Mouse (Mus musculus): ENCODE measurements around the gene Smurf1. TPM values are rescaled to one million over a fixed set of nuclear protein-coding genes. Genes with fewer than 3 reads are reported as not detected.

Gene Smurf1
- polyA plus RNA-seq, 1 experiment from 2014 or later = 12.1 TPM

DNA sequence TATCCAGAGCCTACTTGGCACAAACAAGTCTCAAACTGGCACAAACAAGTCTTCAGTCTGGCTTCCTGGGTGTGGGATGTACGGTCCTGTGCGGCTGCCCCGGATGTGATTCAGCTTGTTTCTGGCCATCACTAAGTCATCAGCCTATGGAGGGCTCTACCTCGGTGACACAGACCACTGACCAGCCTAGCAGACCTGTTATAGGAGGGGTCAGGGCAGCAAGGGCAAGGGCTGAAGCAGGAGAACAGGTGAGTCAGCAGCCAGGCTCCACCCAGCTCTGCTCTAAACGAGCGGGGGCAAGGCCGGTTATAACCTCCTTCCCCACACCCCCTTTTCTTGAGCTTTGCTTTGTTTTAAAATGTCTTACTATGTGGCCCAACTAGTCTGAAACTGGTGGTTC, 11.2 kb downstream of the Smurf1 start:
- WGBS = 86% methylated on average over 7 of the region's 7 CpGs
- Histone ChIP-seq H3K36me3 (no peaks in the 10 kb centered on the region; the same call in 1 of the 2 replicates), H3K27me3 (replicated peaks) (no peaks in the 10 kb centered on the region), H3K4me1 (peaks cover 48% of the 10 kb centered on the region), H3K9me3 (no peaks in the 10 kb centered on the region), H3K4me2 (no peak overlapping the region), H3K27ac (replicated peaks) (no peak overlapping the region), H3K4me3 (no peak overlapping the region), H3K9ac (no peak overlapping the region)
- ATAC-seq (ENCODE audit: extremely low read depth, insufficient number of reproducible peaks, low FRiP score, low TSS enrichment) = no peak

DNA sequence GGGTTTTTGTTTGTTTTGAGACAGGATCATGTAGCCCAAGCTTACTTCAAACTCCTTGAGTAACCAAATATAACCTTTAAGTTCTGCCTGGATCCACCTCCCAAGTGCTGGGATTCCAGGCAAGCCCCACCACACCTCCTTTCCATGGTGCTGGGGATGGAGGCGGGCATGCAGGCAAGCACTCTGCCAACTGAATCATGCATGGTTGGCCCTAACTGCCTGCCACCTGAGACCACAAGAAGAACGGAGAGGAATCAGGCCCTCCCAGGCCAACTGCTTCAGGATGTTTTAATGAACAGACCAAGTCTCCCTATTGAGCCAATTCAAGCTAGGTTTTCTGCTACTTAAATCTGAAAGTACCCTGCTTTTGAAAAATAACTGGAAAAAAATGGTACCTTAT, 13.1 kb downstream of the Smurf1 start:
- no peak overlapping the region for H3K4me3 ChIP-seq
- no peak overlapping the region for H3K27ac ChIP-seq (replicated peaks)
- no peak for ATAC-seq (ENCODE audit: extremely low read depth, insufficient number of reproducible peaks, low FRiP score, low TSS enrichment)
- no peak overlapping the region for H3K9ac ChIP-seq
- H3K4me1 ChIP-seq = peaks cover 45% of the 10 kb centered on the region
- H3K9me3 ChIP-seq = no peaks in the 10 kb centered on the region
- H3K27me3 ChIP-seq (replicated peaks) = no peaks in the 10 kb centered on the region
- H3K36me3 ChIP-seq = no peaks in the 10 kb centered on the region; the same call in 1 of the 2 replicates
- no peak overlapping the region for H3K4me2 ChIP-seq
- WGBS = 66% methylated on average over 2 of the region's 2 CpGs

DNA sequence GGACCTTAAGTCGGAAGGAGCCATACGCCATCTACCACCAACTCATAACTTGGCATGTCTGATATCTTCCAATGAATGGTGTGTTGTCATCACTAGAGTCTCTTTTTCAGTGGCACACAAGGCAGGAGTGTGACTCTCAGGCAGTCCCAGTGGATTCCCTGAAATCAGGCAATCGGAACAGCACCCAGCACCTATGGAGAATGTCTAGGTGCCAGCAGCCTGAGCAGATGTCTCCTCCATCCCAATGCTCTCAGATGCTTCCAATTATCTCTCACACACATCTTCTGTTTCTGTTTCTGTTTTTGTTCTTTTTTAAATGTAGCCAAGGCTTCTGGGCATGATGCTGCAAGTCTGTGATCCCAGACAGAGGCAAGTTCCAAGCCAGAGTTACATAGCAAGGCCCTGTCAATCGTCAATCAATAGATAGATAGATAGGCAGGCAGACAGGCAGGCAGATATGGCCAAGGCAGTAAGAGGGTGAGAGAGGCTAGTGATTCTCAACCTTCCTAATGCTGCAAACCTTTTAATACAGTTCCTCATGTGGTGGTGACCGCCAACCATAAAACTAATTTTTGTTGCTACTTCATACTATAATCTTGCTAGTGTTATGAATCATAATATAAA, 15.1 kb downstream of the Smurf1 start:
- Histone ChIP-seq H3K4me3 (no peak overlapping the region), H3K9me3 (no peaks in the 10 kb centered on the region), H3K36me3 (no peaks in the 10 kb centered on the region; the same call in 1 of the 2 replicates), H3K4me1 (peaks cover 56% of the 10 kb centered on the region), H3K4me2 (no peak overlapping the region), H3K9ac (no peak overlapping the region), H3K27ac (replicated peaks) (no peak overlapping the region), H3K27me3 (replicated peaks) (no peaks in the 10 kb centered on the region)
- no peak for ATAC-seq (ENCODE audit: extremely low read depth, insufficient number of reproducible peaks, low FRiP score, low TSS enrichment)
- WGBS = 80% methylated on average over 5 of the region's 5 CpGs

DNA sequence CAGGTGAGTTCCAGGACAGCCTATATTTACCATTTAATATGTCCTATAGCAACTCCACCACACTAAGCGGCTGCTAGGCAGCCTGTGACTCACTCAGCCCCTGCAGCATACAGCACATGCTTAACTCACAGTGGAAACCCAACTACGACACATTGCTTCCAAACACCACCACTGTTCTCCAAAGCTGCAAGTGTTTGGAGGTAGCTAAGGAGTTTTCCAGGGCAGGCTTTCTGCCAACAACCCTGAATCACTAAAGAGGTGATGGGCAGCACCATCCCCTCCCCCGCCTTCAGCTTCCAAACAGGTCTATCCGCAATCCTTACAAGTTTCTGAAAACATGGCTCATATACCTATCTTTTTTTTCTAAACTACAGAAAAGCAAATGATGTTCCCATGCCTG, 15.8 kb downstream of the Smurf1 start:
- H3K4me2 ChIP-seq = no peak overlapping the region
- H3K4me3 ChIP-seq = no peak overlapping the region
- ATAC-seq (ENCODE audit: extremely low read depth, insufficient number of reproducible peaks, low FRiP score, low TSS enrichment) = no peak
- 75% methylated on average over 4 of the region's 4 CpGs for WGBS
- no peak overlapping the region for H3K27ac ChIP-seq (replicated peaks)
- no peaks in the 10 kb centered on the region; the same call in 1 of the 2 replicates for H3K36me3 ChIP-seq
- H3K9ac ChIP-seq = no peak overlapping the region
- peaks cover 59% of the 10 kb centered on the region for H3K4me1 ChIP-seq
- H3K9me3 ChIP-seq = no peaks in the 10 kb centered on the region
- H3K27me3 ChIP-seq (replicated peaks) = no peaks in the 10 kb centered on the region

DNA sequence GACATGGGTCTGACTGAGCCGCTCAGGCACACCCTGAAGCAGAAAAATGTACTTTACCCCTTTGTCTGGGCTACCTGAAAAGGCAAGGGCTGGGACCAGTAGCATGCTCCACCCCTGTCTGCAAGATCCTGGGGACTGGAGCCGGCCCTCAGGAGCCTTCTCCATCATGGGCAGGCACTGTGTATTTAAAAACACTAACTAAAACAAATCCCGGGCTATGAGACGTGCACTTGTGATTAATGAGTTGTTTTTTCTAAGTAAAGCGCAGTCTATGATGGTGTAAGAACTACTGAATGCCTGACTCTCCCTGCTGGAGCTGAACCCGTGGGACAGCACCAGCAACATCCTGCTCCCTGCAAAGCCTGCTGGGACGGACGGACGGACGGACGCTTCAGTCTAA, 17.2 kb downstream of the Smurf1 start:
- Histone ChIP-seq H3K9me3 (no peaks in the 10 kb centered on the region), H3K27ac (replicated peaks) (no peak overlapping the region), H3K4me1 (peaks cover 55% of the 10 kb centered on the region), H3K27me3 (replicated peaks) (no peaks in the 10 kb centered on the region), H3K4me3 (no peak overlapping the region), H3K36me3 (no peaks in the 10 kb centered on the region), H3K9ac (no peak overlapping the region), H3K4me2 (no peak overlapping the region)
- 71% methylated on average over 11 of the region's 11 CpGs for WGBS
- no peak for ATAC-seq (ENCODE audit: extremely low read depth, insufficient number of reproducible peaks, low FRiP score, low TSS enrichment)

GRCm38 (mm10) chr5:144948002-144948401, 17.6 kb downstream of the Smurf1 start:
- peaks cover 55% of the 10 kb centered on the region for H3K4me1 ChIP-seq
- no peaks in the 10 kb centered on the region for H3K36me3 ChIP-seq
- H3K27me3 ChIP-seq (replicated peaks) = no peaks in the 10 kb centered on the region
- no peak overlapping the region for H3K27ac ChIP-seq (replicated peaks)
- H3K4me2 ChIP-seq = no peak overlapping the region
- H3K4me3 ChIP-seq = no peak overlapping the region
- H3K9me3 ChIP-seq = no peaks in the 10 kb centered on the region
- no peak for ATAC-seq (ENCODE audit: extremely low read depth, insufficient number of reproducible peaks, low FRiP score, low TSS enrichment)
- H3K9ac ChIP-seq = no peak overlapping the region
- WGBS = 73% methylated on average over 1 of the region's 1 CpGs

- Histone ChIP-seq H3K4me2 (no peak overlapping the region), H3K4me3 (no peak overlapping the region), H3K36me3 (no peaks in the 10 kb centered on the region), H3K27ac (replicated peaks) (0 out of 2 replicates have a peak overlapping the region, but pooled peaks have one; percentile 7), H3K27me3 (replicated peaks) (no peaks in the 10 kb centered on the region), H3K4me1 (peaks cover 72% of the 10 kb centered on the region), H3K9me3 (no peaks in the 10 kb centered on the region), H3K9ac (no peak overlapping the region)
- WGBS = 64% methylated on average over 4 of the region's 4 CpGs
- ATAC-seq (ENCODE audit: extremely low read depth, insufficient number of reproducible peaks, low FRiP score, low TSS enrichment) = no peak
These were observed 19.6 kb downstream of the Smurf1 start for GRCm38 (mm10) chr5:144946032-144946431.

DNA sequence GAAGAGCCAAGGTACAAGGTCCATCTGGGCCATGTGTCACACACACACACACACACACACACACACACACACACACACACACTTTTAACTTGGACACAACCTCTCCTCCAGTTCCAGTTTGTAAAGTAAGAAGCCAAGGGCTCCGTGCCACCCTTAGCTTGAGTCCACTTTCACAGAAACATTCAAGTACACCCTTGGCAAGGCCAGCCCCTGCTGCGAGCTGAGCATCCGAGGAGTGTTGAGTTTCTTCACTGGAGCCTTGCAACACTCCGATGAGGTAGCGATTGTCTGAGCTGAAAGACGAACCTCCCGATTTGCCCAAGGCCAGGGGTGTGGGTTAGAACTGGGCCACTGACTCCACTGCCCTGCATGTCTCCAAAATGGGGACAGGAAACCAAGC, 20.7 kb downstream of the Smurf1 start:
- no peaks in the 10 kb centered on the region for H3K36me3 ChIP-seq
- WGBS = 81% methylated on average over 7 of the region's 7 CpGs
- no peaks in the 10 kb centered on the region for H3K27me3 ChIP-seq (replicated peaks)
- H3K9me3 ChIP-seq = no peaks in the 10 kb centered on the region
- no peak overlapping the region for H3K4me2 ChIP-seq
- peaks cover 73% of the 10 kb centered on the region for H3K4me1 ChIP-seq
- no peak overlapping the region for H3K9ac ChIP-seq
- no peak for ATAC-seq (ENCODE audit: extremely low read depth, insufficient number of reproducible peaks, low FRiP score, low TSS enrichment)
- H3K4me3 ChIP-seq = no peak overlapping the region
- H3K27ac ChIP-seq (replicated peaks) = no peak overlapping the region

DNA sequence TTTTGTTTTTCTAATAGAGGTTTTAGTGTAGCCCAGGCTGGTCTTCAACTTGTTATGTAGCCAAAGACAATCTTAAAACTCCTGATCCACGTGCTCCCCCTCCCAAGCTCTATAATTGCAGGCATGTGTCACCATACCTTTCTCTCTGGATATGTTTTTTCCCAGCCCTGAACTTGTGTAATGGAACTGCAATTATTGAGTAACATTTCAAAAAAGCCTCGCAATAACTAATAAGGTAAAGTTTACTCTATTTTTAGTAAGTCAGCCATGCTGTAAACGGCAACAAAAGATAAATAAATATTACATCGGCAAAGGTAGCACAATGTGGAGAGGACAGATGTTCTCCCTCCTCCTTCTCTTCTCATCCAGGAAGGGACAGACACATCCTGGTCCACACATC, 21.3 kb downstream of the Smurf1 start:
- H3K9ac ChIP-seq = no peak overlapping the region
- no peak for ATAC-seq (ENCODE audit: extremely low read depth, insufficient number of reproducible peaks, low FRiP score, low TSS enrichment)
- H3K4me1 ChIP-seq = peaks cover 67% of the 10 kb centered on the region
- no peak overlapping the region for H3K27ac ChIP-seq (replicated peaks)
- no peak overlapping the region for H3K4me3 ChIP-seq
- WGBS = 69% methylated on average over 4 of the region's 4 CpGs
- no peaks in the 10 kb centered on the region for H3K9me3 ChIP-seq
- no peaks in the 10 kb centered on the region for H3K36me3 ChIP-seq
- no peak overlapping the region for H3K4me2 ChIP-seq
- no peaks in the 10 kb centered on the region for H3K27me3 ChIP-seq (replicated peaks)

DNA sequence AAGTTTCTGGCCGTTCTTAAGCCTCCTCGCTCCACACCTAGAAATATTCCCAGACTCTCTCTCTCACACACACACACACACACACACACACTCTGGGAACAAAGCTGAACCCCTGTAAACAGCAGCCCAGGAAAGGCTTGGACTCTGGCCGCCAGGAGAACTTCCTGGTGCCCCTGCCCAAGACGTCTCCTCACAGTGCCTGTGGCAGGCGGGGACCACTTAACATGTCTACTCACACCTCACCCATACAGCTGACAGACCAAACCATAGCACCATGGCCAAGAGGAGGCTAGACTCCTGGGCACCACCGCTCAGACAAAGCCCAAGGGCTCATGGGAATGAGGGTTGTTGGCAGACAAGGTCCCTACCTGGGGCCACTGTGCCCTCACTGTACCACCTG, 22.3 kb downstream of the Smurf1 start:
- no peak overlapping the region for H3K27ac ChIP-seq (replicated peaks)
- WGBS = 52% methylated on average over 6 of the region's 6 CpGs

GRCm38 (mm10) chr5:144942431-144942830, 23.2 kb downstream of the Smurf1 start:
- 40% methylated on average over 9 of the region's 9 CpGs for WGBS
- ATAC-seq (ENCODE audit: extremely low read depth, insufficient number of reproducible peaks, low FRiP score, low TSS enrichment) = no peak
- H3K4me2 ChIP-seq = no peak overlapping the region

More for the DNA sequence above, 22.3 kb downstream of the Smurf1 start:
- no peak overlapping the region for H3K4me3 ChIP-seq
- H3K27me3 ChIP-seq (replicated peaks) = no peaks in the 10 kb centered on the region
- peaks cover 61% of the 10 kb centered on the region for H3K4me1 ChIP-seq
- H3K36me3 ChIP-seq = no peaks in the 10 kb centered on the region
- H3K4me2 ChIP-seq = no peak overlapping the region
- peak overlapping the region; percentile 33; the same call in 1 of the 2 replicates for H3K9ac ChIP-seq
- no peaks in the 10 kb centered on the region for H3K9me3 ChIP-seq
- no peak for ATAC-seq (ENCODE audit: extremely low read depth, insufficient number of reproducible peaks, low FRiP score, low TSS enrichment)

GRCm38 (mm10) chr5:144940904-144941303, 24.7 kb downstream of the Smurf1 start:
- Histone ChIP-seq H3K4me1 (peaks cover 67% of the 10 kb centered on the region), H3K36me3 (no peaks in the 10 kb centered on the region), H3K9ac (no peak overlapping the region), H3K9me3 (no peaks in the 10 kb centered on the region), H3K4me2 (no peak overlapping the region), H3K4me3 (no peak overlapping the region), H3K27me3 (replicated peaks) (no peaks in the 10 kb centered on the region), H3K27ac (replicated peaks) (no peak overlapping the region)
- ATAC-seq (ENCODE audit: extremely low read depth, insufficient number of reproducible peaks, low FRiP score, low TSS enrichment) = no peak
- WGBS = 42% methylated on average over 3 of the region's 3 CpGs

More at GRCm38 (mm10) chr5:144942431-144942830, 23.2 kb downstream of the Smurf1 start:
- no peaks in the 10 kb centered on the region for H3K9me3 ChIP-seq
- peaks cover 62% of the 10 kb centered on the region for H3K4me1 ChIP-seq
- no peaks in the 10 kb centered on the region for H3K27me3 ChIP-seq (replicated peaks)
- no peaks in the 10 kb centered on the region for H3K36me3 ChIP-seq
- no peak overlapping the region for H3K4me3 ChIP-seq
- no peak overlapping the region for H3K9ac ChIP-seq
- no peak overlapping the region for H3K27ac ChIP-seq (replicated peaks)

Data from heart, embryonic 13.5 days (tissue).